Mouse (Mus musculus): ENCODE measurements around the gene Prickle3. TPM values are rescaled to one million over a fixed set of nuclear protein-coding genes. Genes with fewer than 3 reads are reported as not detected.

Prickle3 gene
- polyA plus RNA-seq, 1 experiment from 2014 or later = 1.2 TPM

DNA sequence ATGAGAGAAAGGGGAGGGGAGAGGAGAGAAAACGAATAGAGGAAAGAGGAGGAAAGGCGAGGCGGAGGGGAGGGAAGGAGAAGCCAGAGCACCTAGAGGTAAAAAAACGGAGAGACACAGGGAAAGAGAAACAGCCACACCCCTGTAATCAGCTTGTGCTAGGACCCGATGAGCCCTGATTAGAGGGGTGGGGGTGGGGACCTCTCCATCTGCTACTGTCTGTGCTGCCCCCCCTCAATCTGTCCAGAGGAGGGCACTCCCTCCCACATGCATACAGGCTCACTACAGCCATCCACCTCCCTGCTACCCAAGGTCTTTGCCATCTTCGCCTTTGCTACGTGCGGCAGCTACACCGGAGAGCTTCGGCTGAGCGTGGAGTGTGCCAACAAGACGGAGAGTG, 16.3 kb upstream of the Prickle3 start:
- WGBS = 53% methylated on average over 10 of the region's 12 CpGs
- Histone ChIP-seq H3K27ac (no peak overlapping the region), H3K9ac (peak overlapping the region; percentile 40; the same call in 1 of the 2 replicates)

GRCm38 (mm10) chrX:7645349-7645748, 11.7 kb upstream of the Prickle3 start:
- no peaks in the 10 kb centered on the region for H3K27me3 ChIP-seq (ENCODE audit: control insufficient read depth, insufficient read depth, low read length)
- H3K9me3 ChIP-seq (ENCODE audit: control insufficient read depth, low read length) = no peaks in the 10 kb centered on the region
- no peak overlapping the region for H3K9ac ChIP-seq
- H3K4me2 ChIP-seq (replicated peaks) = no peak overlapping the region
- DNase-seq (ENCODE audit: low spot score) = peak; percentile 78
- ATAC-seq (ENCODE audit: low FRiP score) = no peak
- 12% methylated on average over 5 of the region's 5 CpGs for WGBS
- H3K4me1 ChIP-seq (replicated peaks; ENCODE audit: control insufficient read depth, insufficient read depth, low read length) = 0 out of 2 replicates have a peak, but pooled peaks cover 6% of the 10 kb centered on the region
- no peak overlapping the region for H3K27ac ChIP-seq
- H3K4me3 ChIP-seq (replicated peaks; ENCODE audit: low read length) = no peak overlapping the region
- peaks cover 33% of the 10 kb centered on the region for H3K36me3 ChIP-seq (replicated peaks; ENCODE audit: control insufficient read depth, insufficient read depth)

More for the DNA sequence above, 16.3 kb upstream of the Prickle3 start:
- Histone ChIP-seq H3K4me2 (replicated peaks) (peak overlapping the region; percentile 62), H3K36me3 (replicated peaks; ENCODE audit: control insufficient read depth, insufficient read depth) (peaks cover 29% of the 10 kb centered on the region), H3K9me3 (ENCODE audit: control insufficient read depth, low read length) (no peaks in the 10 kb centered on the region), H3K4me1 (replicated peaks; ENCODE audit: control insufficient read depth, insufficient read depth, low read length) (0 out of 2 replicates have a peak, but pooled peaks cover 6% of the 10 kb centered on the region), H3K27me3 (ENCODE audit: control insufficient read depth, insufficient read depth, low read length) (no peaks in the 10 kb centered on the region), H3K4me3 (replicated peaks; ENCODE audit: low read length) (peak overlapping the region; percentile 50)
- DNase-seq (ENCODE audit: low spot score) = no peak
- ATAC-seq (ENCODE audit: low FRiP score) = no peak

DNA sequence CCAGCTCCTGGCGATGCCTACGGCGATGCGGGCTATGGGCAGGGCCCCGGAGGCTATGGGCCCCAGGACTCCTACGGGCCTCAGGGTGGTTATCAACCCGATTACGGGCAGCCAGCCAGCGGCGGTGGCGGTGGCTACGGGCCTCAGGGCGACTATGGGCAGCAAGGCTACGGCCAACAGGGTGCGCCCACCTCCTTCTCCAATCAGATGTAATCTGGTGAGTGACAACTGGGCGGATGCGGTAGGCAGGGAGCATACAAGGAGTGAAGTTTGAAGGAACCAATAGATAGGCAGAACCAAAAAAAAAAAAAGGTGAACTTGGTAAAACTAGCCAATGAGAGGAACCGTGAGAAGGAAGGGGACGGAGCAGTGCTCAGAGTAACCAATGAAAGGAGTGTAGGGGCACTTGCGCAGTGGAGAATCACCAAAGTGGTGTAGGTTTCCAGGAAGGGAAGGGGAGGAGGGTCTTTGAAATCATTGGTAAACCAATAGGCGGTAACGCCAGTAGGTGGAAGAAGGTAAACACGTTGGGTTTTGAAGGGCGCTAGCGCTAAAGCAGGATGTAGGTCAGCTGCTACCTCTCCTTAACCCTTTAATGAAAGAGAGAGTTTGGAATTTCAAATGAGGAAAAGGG, 8.3 kb upstream of the Prickle3 start:
- H3K4me1 ChIP-seq (replicated peaks; ENCODE audit: control insufficient read depth, insufficient read depth, low read length) = no peaks in the 10 kb centered on the region
- H3K27ac ChIP-seq = peak overlapping the region; percentile 57
- DNase-seq (ENCODE audit: low spot score) (peak; percentile 72), ATAC-seq (ENCODE audit: low FRiP score) (peak; percentile 94)
- H3K4me2 ChIP-seq (replicated peaks) = peak overlapping the region; percentile 52
- peak overlapping the region; percentile 31 for H3K4me3 ChIP-seq (replicated peaks; ENCODE audit: low read length)
- H3K9me3 ChIP-seq (ENCODE audit: control insufficient read depth, low read length) = no peaks in the 10 kb centered on the region
- peaks cover 25% of the 10 kb centered on the region for H3K36me3 ChIP-seq (replicated peaks; ENCODE audit: control insufficient read depth, insufficient read depth)
- H3K27me3 ChIP-seq (ENCODE audit: control insufficient read depth, insufficient read depth, low read length) = no peaks in the 10 kb centered on the region
- H3K9ac ChIP-seq = peak overlapping the region; percentile 60
- WGBS = 17% methylated on average over 25 of the region's 25 CpGs

DNA sequence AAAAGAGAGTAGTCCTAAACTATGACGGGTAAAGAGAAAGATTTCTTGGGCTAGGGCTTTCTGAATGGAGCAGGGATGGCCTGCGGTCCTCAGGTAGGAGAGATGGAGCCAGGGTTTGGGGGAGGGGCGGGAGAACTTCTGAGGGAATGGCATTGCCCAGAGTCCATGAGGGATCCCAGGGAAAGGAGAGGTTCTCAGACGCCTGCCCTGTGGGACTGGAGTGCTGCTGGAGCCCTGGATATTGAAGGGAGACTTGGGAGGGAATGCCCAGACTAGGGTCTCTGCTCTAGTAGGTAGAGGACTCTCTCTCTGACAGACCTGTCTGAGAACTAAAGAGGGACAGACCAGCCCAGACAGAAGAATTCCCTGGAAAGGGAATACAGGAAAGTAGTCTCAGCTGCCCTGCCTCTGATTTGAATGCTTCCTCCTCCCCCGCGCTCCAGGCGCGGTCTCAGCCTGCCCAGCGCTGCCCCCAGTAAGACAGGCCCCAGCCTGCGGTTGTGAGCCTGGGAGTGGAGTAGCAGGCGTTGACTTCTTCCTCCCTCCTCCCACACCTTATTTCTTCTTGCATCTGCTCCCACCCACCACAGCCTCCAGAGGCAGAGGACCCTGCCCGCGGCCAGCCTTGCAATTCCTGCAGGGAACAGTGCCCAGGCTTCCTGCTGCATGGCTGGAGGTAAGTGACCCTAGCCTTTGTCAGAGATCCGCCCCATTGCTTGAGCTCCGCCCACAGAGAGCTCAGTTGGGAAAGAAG, 1.1 kb downstream of the Prickle3 start:
- peak overlapping the region; percentile 41 for H3K4me2 ChIP-seq (replicated peaks)
- no peaks in the 10 kb centered on the region for H3K9me3 ChIP-seq (ENCODE audit: control insufficient read depth, low read length)
- H3K4me1 ChIP-seq (replicated peaks; ENCODE audit: control insufficient read depth, insufficient read depth, low read length) = no peaks in the 10 kb centered on the region
- H3K9ac ChIP-seq = no peak overlapping the region
- H3K4me3 ChIP-seq (replicated peaks; ENCODE audit: low read length) = no peak overlapping the region
- WGBS = 13% methylated on average over 15 of the region's 15 CpGs
- no peak overlapping the region for H3K27ac ChIP-seq
- H3K27me3 ChIP-seq (ENCODE audit: control insufficient read depth, insufficient read depth, low read length) = no peaks in the 10 kb centered on the region
- DNase-seq (ENCODE audit: low spot score) = no peak
- 0 out of 2 replicates have a peak, but pooled peaks have one; percentile 14 for ATAC-seq (ENCODE audit: low FRiP score)
- no peaks in the 10 kb centered on the region for H3K36me3 ChIP-seq (replicated peaks; ENCODE audit: control insufficient read depth, insufficient read depth)

DNA sequence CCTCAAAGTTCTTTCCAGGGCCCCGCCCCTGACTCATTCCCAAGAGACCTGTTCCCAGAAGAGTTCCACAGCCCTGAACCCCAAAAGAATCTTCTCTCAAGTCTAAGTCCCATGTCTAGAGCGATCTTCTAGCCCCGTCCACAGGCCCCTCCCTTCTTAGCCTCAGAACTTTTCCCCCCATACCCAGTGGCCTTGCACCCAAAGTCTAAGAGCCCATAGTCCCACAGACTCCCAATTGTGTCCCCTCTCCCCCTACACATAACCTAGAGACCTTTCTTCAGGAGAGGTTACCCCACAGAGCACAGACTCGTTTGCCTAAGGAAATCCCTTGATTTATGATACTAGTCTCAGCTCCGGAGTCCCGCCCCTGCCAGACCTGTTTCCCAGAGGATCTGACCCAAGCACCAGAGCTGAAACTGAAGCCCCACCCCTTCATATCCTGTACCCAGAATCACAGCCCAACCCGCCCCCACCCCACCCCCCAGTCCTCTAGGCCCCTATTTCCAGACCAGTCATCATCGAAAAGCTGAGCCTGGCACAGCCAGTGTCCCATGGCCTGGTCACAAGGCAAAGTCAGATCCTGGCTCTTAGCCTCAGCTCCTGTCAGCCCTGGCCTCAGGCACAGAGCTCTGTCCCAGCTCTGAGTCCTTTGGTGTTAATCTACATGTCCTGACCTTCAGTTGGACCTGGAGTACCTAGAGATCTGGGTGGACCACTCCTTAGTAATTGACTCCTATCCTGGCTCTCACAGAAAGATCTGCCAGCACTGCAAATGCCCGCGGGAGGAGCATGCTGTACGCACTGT, 1.9 kb downstream of the Prickle3 start:
- H3K36me3 ChIP-seq (replicated peaks; ENCODE audit: control insufficient read depth, insufficient read depth) = no peaks in the 10 kb centered on the region
- no peaks in the 10 kb centered on the region for H3K4me1 ChIP-seq (replicated peaks; ENCODE audit: control insufficient read depth, insufficient read depth, low read length)
- no peak overlapping the region for H3K4me2 ChIP-seq (replicated peaks)
- ATAC-seq (ENCODE audit: low FRiP score) (no peak), DNase-seq (ENCODE audit: low spot score) (no peak)
- WGBS = 58% methylated on average over 10 of the region's 11 CpGs
- no peak overlapping the region for H3K9ac ChIP-seq
- H3K9me3 ChIP-seq (ENCODE audit: control insufficient read depth, low read length) = no peaks in the 10 kb centered on the region
- H3K27me3 ChIP-seq (ENCODE audit: control insufficient read depth, insufficient read depth, low read length) = no peaks in the 10 kb centered on the region
- no peak overlapping the region for H3K27ac ChIP-seq
- no peak overlapping the region for H3K4me3 ChIP-seq (replicated peaks; ENCODE audit: low read length)

DNA sequence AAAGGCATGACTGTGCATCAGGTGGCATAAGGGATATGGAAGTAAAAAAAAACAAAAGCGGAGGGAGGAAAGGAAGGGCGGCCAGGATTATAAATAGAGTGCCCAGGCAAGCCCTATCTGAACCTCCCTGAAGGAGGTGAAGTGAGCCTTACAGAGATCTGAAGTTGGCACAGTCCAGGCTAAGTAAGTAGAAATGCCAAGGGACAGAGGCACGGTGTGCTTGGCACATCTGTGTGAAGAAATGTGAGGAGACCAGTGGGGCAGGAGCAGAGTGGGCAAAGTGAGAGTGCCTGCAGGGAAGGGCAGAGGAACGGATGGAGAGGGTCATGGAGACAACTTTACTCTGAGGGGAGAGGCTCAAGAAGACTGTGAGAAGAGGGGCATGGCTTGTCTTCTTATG, 4.0 kb downstream of the Prickle3 start:
- WGBS = 80% methylated on average over 4 of the region's 4 CpGs
- no peaks in the 10 kb centered on the region for H3K36me3 ChIP-seq (replicated peaks; ENCODE audit: control insufficient read depth, insufficient read depth)
- H3K27ac ChIP-seq = no peak overlapping the region

GRCm38 (mm10) chrX:7662936-7663335, 5.9 kb downstream of the Prickle3 start:
- H3K4me2 ChIP-seq (replicated peaks) = no peak overlapping the region
- H3K27ac ChIP-seq = no peak overlapping the region
- WGBS = 71% methylated on average over 3 of the region's 3 CpGs
- H3K9ac ChIP-seq = no peak overlapping the region
- DNase-seq (ENCODE audit: low spot score) (no peak), ATAC-seq (ENCODE audit: low FRiP score) (no peak)
- H3K36me3 ChIP-seq (replicated peaks; ENCODE audit: control insufficient read depth, insufficient read depth) = no peaks in the 10 kb centered on the region
- no peaks in the 10 kb centered on the region for H3K27me3 ChIP-seq (ENCODE audit: control insufficient read depth, insufficient read depth, low read length)
- H3K4me1 ChIP-seq (replicated peaks; ENCODE audit: control insufficient read depth, insufficient read depth, low read length) = no peaks in the 10 kb centered on the region
- no peaks in the 10 kb centered on the region for H3K9me3 ChIP-seq (ENCODE audit: control insufficient read depth, low read length)
- no peak overlapping the region for H3K4me3 ChIP-seq (replicated peaks; ENCODE audit: low read length)

More for the DNA sequence above, 4.0 kb downstream of the Prickle3 start:
- no peaks in the 10 kb centered on the region for H3K27me3 ChIP-seq (ENCODE audit: control insufficient read depth, insufficient read depth, low read length)
- no peak overlapping the region for H3K4me3 ChIP-seq (replicated peaks; ENCODE audit: low read length)
- no peaks in the 10 kb centered on the region for H3K9me3 ChIP-seq (ENCODE audit: control insufficient read depth, low read length)
- H3K4me2 ChIP-seq (replicated peaks) = no peak overlapping the region
- DNase-seq (ENCODE audit: low spot score) (no peak), ATAC-seq (ENCODE audit: low FRiP score) (no peak)
- H3K4me1 ChIP-seq (replicated peaks; ENCODE audit: control insufficient read depth, insufficient read depth, low read length) = no peaks in the 10 kb centered on the region
- no peak overlapping the region for H3K9ac ChIP-seq

DNA sequence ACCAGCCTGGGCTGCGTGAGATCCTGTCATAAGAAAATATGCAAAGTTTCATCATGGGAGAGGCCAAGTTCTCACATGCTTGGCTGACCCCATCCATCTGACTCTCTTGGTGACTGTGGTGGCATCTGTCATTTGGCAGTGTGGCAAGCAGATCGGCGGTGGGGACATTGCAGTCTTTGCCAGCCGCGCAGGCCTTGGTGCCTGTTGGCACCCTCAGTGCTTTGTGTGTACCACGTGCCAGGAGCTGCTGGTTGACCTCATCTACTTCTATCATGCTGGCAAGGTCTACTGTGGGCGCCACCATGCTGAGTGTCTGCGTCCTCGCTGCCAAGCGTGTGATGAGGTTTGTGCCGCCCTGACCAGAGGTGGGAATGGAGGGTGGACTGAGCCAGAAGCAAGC, 7.7 kb downstream of the Prickle3 start:
- H3K4me3 ChIP-seq (replicated peaks; ENCODE audit: low read length) = no peak overlapping the region
- DNase-seq (ENCODE audit: low spot score) (no peak), ATAC-seq (ENCODE audit: low FRiP score) (no peak)
- H3K36me3 ChIP-seq (replicated peaks; ENCODE audit: control insufficient read depth, insufficient read depth) = no peaks in the 10 kb centered on the region
- no peak overlapping the region for H3K4me2 ChIP-seq (replicated peaks)
- H3K9ac ChIP-seq = no peak overlapping the region
- no peaks in the 10 kb centered on the region for H3K27me3 ChIP-seq (ENCODE audit: control insufficient read depth, insufficient read depth, low read length)
- no peak overlapping the region for H3K27ac ChIP-seq
- H3K9me3 ChIP-seq (ENCODE audit: control insufficient read depth, low read length) = no peaks in the 10 kb centered on the region
- 87% methylated on average over 11 of the region's 11 CpGs for WGBS
- H3K4me1 ChIP-seq (replicated peaks; ENCODE audit: control insufficient read depth, insufficient read depth, low read length) = no peaks in the 10 kb centered on the region

All from hindbrain, embryonic 14.5 days (tissue).